Mouse (Mus musculus) lung, postnatal 4 days (tissue): ENCODE measurements at regions not wholly inside any gene's neighbourhood (a gene's known extent, or its start where the extent isn't known, plus 50 kb on each side); places are given as distances from the start of the nearest gene placed in this dataset.
"Not testable (repeated sequence)": the region's sequence is repeated elsewhere in the genome, so short reads cannot be mapped to it uniquely, and the experiment has no call there.

Experiments
- DNase-seq, 2 experiments: peaks; one replicate each; pipeline ENCODE4 v3.0.0; 2021

DNA sequence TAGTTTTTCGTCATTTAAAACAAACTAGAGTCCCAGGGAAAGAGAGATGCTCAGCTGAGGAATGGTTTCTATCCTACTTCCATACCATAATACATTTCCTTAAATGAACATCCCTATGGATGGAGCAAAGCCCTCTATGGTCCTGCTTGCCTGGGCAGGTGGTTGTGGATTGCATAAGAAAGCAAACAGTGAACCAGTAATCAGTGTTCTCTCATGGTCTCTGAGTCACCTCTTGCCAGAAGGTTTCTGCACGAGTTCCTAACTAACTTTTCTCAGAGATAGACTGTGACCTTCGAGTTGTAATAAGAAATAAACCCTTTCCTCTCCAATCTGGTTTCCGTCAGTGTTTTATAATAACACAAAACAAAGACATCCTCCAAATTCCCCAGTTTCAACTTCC, 62.9 kb upstream of the Bet1 start:
- no peak for DNase-seq

DNA sequence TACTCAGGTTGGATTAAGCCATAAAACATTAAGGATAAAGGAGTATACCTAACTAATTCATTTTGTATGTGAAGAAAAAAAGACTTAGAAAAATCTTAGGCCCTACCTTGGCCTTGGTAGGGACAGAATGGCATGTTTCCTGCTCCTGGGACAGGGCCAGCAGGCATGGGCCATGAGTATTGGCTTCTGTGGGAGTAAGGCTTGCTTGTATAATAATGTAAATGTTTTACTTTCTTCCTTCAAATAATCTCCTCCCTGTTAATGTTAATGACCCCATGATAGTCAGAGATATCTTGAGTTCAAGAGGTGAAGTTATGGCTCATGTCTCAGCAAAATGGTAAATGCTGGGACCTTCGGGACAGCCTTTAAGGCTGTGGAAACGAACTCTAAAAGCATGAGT, 71.5 kb upstream of the Bet1 start:
- no peak for DNase-seq

DNA sequence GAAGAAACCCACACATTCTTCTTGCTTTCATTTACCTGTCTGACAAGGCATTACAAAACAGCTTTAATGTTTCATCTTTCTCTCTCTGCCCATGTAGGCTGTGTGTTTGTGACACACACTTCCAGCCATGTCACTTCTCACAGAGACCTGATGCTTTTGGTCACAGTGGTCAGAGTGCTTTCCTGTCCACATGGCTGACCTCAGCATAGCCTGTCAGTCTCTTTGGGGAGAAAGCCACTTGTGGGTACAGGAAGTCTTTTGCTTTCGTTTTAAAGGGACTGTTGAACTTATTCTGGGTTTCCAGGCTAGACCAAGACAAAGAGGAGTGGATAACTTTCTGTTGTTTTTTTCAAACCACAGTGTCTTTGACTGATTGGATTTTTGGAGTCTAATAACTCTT, 77.0 kb upstream of the Bet1 start:
- DNase-seq = no peak

DNA sequence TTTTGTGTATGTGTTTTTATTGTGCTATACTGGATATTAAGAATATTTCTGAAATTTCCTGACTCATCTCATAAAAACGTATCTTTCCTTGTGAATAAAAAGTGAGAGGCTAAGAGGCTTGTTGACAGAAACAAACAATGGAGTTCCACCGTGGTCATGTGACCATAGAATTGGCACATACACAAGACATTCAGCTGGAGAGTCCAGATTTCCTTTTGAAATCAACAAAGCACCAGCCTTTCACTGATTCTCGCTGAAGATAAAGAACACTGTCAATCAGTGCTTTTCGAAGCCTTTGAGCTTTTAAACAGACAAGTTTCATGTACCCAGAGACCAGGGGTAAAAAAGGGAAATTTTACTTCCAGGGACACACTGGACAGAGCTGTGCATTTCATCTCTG, 80.3 kb upstream of the Bet1 start:
- DNase-seq = no peak

DNA sequence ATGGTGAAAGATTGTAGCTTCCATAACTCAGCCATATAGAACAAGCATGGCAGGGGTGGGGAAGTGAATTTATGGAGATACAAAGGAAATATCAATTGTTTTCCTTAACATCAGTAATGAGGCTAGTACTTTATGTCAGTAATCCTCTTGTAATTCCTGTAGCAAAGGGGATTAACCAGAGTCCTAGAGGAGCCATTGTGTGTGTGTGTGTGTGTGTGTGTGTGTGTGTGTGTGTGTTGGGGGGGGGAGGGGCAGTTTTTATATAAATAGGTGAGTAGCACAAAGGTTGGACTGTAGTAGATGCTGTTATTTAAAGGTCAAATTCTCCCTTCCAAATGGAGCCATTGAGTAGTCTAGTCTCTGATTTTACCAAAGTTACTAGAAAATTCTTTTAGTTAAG, 81.0 kb upstream of the Bet1 start:
- DNase-seq = no peak

DNA sequence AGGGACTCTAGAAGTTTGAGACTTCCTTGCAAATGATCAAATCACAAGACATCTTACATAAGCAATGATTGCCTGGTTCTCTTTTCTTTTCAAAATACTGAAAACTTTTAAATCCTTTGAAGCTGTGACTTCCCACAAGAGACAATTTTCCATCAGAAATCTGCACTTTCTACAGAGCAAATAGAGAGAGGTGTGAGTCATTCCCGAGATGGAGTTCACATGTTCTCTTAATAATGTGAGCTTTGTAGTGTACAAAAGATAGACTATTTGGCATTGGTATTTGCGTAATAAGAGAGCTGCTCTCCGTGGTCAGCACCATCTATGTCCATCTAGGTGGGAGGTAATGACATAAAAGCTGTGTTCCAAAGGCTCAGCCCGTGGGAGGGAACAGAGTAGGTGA, 84.8 kb upstream of the Bet1 start:
- DNase-seq = no peak

DNA sequence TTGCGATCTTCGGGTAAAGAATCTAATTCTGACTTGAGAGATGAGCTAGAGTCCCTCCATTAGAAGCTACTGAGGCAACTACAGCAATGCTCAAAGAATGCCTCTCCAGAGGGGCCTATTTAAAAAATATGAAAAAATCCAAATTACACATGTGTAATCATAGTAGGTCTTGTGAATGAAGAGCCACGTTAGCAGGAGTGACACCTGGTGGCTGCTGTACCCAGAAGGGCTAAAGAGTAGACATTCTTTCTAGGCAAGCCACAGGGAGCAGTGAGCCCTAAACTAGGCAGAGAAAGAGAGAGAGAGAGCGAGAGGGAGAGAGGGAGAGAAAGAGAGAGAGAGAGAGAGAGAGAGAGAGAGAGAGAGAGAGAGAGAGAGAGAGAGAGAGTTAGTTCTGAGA, 100.9 kb upstream of the Bet1 start:
- no peak for DNase-seq

DNA sequence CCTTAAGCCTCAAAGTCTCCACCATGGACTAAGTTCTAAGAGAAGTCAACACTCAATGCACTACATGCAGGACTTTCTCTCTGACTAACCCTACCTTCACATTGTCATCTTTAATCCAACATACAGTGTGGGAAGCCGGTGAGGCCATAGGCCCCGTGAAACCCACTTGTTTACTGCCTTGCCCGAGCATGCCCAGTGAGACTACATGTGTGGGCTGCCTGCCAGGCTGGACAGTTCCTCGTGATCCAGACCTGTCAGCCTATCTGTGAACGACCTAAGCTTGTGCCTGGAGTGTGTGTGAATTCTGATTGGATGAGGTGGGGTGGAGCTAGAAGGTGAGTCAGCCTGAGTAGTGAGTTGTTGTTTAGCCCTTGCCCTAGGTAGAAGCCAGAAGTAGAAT, 104.2 kb upstream of the Bet1 start:
- DNase-seq = not testable (repeated sequence)

DNA sequence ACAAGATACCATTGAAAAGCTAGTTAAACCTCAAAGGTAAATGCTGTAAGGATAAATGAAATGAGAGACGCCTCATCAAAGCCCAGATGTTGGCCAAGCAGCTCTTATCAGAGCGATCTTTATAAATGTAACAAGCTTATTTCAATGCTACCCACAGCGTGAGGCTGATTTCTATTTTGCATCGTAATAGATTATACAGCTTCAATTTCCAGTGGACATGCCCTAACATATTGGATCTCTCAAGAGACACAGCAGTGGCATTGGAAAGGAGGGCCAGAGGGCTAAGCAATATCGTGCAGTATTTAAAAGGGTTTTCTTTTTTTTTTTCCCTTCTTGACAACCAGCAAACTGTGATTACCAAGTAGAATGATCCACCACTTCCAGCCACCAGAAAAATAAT, 106.5 kb upstream of the Bet1 start:
- no peak for DNase-seq

DNA sequence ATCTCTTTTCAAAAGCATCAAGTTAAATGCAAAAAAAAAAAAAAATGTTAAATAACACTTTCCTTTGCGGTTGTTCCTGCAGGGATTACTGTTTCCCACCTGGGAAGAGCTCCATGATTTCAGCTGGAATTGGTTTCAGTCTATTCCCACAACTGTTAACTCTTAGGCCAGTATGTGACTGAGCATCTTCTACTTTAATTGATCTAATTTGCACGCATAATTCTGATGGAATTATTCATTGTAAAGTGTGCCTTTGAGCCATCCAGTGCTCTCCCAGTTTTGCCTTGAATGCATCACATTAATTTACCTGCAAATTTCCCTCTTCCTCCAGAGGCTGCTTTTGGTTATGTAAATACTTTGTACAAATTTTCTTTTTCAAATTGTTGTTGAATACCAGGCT, 114.4 kb upstream of the Bet1 start:
- no peak for DNase-seq

DNA sequence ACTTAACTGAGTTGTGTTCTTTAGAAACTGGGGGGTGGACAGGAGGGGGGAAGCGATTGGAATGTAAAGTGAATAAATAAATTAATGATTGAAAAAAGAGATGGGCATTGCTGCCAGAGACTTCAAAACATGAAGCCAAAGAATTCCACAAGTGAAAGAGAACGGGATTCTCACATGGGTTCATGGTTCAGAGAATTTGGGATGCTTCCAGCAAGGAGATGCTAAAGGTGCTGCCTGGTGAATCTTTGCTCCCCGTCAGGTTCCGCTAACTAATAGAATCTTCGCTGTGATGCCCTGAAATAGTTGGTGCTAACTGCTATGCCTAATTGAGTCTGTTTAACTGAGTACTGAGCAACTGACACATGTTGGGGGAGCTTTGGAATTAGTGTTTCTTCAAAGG, 118.9 kb upstream of the Bet1 start:
- DNase-seq = no peak

DNA sequence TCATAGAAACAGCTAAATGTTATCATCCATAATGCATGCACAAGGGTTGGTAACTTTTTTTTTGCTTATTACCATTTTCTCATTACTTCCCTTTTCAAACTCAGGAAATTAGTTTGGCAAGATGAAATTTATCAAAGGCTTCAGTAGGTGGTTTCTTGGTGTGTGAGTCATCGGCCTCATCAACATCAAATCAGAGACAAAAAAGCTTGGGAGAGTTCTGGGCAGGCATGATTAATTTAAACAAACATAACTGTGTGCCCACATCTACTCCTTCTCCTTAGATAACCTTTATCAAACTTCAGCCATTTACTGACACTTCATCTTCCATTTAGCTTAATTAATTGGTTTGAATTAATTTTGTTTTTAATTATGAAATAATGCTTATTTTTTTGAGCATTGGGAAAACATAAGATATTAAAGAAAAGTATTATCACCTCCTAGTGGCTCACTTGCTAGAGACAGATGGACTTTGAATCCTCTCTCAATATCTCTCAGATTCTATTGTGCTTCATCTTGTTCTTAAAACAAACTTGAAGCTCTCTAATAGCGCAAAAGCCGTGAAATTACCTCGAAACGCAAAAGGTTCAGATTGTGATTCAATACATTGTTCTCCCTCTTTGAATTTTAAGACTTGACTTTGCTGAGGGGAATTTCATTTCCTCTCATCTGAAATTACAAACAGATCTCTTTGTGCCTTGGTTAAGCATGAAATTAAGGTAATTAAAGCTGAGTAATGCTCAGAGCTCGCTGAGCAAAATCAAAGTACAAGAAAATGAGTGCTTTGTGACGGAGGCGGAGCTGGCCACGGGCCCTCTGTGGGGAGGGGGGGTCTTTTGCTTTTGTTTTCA, 158.7 kb upstream of the Bet1 start:
- DNase-seq = no peak

DNA sequence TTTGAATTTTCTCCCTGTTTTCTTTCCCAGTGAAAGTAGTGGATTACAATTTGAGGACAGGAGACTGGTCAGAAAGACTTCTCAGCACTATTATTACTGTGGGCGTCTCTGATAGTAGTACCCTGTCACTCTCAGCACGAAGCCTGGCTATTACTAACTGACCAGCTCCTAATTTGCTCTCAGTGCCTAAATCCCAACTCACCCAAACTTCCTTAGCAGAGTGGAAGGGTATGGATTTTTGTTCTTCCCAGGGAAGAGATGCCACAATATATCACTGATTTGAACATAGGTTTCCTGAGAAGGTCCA, 159.3 kb upstream of the Bet1 start:
- no peak for DNase-seq

DNA sequence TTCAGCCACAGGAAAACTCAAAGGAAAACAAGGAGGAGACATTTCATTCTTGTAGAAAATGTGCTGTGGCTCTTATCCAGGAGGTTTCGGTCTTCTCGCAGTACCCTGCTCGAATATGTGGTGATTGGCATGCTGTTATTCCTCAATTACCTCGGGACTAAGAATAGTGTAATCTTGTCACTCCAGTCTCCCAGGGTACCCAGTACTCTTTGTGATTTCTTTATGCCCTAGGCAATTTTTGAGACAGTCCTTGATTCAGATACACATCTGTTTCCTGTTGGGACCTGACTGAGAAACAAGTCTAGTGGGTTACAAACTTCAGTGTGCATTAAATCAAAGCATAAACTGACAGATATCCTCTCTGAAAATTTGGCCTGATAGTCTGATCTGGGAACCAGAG, 189.8 kb upstream of the Bet1 start:
- no peak for DNase-seq

DNA sequence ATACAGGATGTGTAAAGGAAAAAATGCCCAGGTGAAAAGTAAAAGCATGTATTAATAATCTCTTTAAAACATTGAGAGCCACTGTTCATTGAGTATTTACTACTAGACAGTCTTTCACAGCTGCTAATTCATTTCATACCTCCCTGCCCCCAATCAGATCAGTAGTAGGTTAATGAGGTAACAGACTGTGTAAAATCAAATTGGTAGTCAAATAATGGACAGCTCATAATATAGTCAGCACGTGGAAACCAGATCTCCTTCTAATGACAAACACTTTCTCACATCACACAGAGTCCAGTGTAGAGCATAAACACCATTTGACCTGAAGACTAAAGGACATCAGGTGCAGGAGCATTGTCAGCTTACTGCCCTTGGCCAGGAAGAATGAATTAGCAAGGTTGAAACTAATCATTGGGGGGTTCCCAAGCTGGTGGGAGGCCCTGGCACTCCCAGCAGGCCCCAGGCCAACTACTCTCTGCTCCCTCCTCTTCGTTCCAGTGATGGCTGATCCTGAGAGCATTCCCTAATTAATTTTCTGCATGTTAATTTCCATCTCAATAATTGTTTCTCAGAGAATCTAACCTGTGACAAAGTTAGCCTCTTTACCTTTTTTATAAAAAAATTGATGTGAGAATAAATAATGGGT, 190.6 kb upstream of the Bet1 start:
- no peak for DNase-seq

DNA sequence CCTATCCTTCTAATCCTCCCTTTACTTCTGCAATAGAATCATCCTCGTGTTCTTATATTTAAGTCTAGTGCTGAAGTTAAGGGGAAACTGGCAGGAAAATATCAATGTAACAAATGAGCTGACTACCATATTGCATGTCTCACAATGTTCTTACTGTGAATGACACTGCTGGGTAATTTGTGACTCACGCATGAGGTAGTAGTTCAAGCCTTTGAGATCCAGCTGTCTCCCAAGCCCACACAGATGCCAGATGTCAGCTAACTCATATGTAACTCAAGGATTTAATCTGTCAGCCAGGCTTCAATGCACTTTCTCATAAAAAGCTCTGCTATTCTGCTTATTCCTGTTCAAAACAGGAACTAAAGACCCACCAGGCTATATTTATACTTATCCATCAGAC, 204.6 kb upstream of the Bet1 start:
- DNase-seq = no peak

DNA sequence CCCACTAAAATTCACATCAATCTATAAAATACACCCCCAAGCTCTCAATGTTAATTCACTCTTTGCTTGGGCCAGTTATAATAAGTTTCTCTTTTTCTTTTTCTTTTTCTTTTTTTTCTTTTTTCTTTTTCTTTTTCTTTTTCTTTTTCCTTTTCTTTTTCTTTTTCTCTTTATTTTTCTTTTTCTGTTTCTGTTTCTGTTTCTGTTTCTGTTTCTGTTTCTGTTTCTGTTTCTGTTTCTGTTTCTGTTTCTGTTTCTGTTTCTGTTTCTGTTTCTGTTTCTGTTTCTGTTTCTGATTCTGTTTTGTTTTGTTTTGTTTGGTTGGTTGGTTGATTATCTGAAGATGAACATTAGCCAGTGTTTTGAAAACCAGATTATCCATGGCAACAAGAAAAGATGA, 201.2 kb upstream of the Col1a2 start:
- DNase-seq = not testable (repeated sequence)

DNA sequence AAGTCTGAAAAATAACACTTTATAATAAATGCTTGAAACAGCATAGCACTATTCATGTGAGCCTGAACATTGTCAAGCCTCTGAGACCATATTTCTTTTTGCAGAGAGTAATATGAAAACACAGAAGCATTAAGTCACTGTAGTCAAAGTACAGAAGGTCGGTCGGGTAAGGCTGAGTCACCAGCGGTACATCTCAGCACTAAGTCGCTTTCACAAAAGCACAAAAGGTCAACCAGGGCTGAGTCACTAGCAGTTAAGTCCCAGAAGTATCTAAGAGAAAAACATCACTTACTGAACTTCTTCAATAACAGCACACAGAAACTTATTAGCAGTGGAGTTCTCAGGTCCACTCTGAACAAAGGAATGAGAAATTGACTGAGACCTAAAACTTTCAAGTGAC, 154.7 kb upstream of the Col1a2 start:
- DNase-seq = no peak

DNA sequence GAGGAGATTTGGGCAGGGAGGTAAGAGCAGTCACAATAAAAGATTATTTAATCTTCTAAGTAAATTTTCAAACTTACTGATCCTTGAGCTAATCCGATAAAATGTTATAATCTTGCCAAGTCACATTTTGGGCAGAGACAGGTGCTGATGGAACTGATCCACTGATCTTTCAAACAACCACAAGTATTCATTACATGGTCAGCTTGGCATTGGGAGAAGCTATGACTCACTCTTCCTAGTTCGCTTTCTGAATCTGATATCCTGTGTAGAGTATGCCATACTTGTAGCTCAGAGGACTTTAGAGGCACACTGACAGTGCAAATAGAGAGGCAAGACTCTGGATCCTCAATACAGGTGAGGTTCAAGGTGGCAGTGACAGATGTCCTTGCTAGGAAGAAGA, 142.4 kb upstream of the Col1a2 start:
- no peak for DNase-seq

DNA sequence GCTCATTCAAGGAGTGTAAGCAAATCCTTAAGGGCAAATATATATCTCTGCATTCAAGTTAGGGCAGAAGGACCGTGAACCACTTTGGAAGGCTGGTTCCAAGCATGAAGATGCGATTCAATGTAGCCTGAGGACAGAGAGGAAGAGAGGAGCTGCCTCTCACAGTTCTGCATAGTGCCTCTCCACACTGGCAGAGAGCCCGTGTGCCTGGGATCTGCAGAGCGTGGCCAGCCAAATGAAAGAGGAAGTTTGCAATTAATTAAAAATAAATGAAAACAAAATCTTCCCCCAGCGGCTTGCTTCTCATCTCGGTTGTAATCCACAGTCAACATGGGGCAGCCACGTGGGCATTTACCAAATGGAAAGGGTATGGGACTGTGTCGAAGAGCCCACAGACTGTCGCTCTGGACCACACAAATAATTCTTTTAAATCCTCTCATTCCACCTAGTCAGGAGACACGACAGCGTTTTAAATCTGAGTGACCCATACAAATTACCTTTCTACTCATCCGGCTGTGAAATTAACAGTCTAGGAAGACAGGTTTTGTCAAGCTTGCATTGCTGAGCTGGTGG, 129.1 kb upstream of the Col1a2 start:
- DNase-seq = peak; percentile 12 to 37

DNA sequence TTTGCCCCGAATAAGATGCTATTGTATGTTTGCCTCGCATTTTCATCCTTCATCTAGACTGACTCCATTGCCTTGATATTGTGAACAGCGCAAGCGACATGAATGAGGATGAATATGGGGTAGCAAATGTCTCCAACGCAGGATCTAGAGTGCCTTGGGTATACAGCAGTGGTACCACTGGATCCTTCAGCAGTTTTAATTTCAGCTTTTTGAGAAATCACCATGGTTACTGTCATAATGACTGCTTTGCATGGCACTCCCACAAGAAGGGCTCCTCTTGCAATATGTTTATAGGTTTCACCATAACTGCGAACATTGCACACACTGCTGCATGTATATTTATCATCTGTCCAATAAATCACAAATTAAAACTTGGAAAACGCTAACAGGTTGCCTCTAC, 107.8 kb upstream of the Col1a2 start:
- DNase-seq = no peak

DNA sequence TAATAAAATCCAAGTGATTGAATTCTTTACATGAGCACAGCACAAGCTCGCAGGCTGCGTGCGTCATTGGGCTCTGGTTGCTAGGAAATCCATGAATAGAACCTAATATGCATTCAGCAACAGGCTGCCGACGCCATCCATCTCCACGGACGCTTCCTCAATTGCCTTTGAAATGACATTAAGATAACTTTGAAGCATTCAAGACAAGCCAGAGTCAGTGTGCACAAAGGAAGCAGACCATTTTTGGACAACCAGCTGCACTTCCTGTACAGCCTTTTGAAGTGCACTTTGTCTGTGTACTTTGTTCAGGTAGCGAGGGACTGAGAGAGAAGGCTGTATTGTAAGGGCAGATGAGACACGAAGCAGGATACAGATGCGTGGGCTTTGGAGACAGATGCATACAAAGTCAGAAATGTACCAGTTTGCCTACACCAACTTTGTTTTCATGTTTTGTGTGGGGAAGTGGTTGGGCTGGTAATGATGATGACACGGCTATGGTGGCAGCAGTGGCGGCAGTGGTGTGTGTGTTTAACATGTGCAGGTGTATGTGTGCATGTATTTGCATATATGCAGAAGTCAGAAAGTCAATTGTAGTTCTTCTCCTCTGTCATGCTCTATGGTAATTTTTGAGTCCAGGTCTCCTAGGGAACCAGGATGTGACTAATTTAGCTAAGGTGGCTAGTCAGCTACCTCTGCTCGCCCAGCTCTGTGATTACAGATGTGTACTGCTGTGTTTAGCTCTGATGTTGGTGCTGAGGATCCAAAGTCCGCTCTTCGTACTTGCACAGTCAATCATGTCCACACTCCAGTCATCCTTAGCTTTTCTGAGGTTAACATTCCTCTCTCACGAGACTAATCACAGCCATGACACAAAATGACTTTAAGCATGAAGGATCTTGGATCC, 106.7 kb upstream of the Col1a2 start:
- DNase-seq = peak in 1 of 2 experiments; percentile 21

DNA sequence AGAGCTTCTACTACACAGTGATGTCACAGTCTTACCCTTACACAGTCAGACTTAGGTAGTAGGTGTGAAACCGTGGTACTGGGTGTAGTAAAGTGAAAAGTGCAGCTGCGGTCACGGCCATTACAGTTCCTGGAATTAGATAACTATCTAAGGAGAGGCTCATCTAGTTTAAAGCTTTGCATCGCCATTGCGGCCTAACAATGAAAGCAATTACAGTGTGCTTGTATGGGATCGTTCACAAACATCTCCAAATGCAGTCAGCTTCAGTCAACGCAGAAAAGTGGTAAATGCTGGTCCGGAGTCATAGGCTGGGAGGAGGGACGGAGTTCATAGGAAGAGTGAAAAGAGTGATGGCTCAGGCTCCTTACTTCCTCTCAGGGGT, 106.0 kb upstream of the Col1a2 start:
- no peak for DNase-seq

DNA sequence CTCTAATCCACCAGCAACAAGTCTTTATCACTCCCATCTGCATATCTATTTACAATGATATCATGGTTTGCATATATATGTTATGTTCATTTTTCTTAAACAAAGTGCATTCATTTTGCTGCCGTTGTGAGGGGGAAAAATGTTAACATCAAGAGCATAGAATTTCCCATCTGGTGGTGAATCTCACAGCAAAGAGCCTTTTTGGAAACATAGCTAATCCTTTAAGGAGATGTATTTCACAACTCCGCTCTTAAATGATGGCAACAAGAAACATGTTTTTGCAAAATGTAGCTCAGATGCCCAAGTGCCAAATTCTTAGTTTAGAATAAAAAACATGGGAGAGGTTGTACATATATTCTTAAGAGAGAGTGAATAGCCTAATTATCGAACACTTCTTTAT, 99.3 kb upstream of the Col1a2 start:
- DNase-seq = no peak
